Mouse (Mus musculus) layer of hippocampus, postnatal 25 days (tissue): Measurements from ENCODE around the gene Fat3. TPM values are rescaled to one million over a fixed set of nuclear protein-coding genes. Genes with fewer than 3 reads are reported as not detected.

Source experiments
- DNase-seq, 2 experiments: peaks; one replicate each; pipeline ENCODE4 v3.0.0; 2022; ENCODE audit warnings: mixed read lengths in 2 of 2, low spot score in 1 of 2; ENCODE audit errors: extremely low spot score in 1 of 2
- total RNA-seq, 2 experiments: library from RNA; stranded (reverse); gene quantifications; 2 replicates each; pipeline ENCODE4 v1.2.3; 2021

Gene Fat3
- total RNA-seq, 2 experiments from 2014 or later = 31.0 to 40.9 TPM

GRCm38 (mm10) chr9:16159366-16159765 lies 341.7 kb downstream of the Fat3 start:
- no peak for DNase-seq

- no peak for DNase-seq
Observed at GRCm38 (mm10) chr9:16153580-16153930, 347.5 kb downstream of the Fat3 start.

GRCm38 (mm10) chr9:16152756-16153579 lies 348.1 kb downstream of the Fat3 start:
- DNase-seq = no peak

- no peak for DNase-seq
Observed at GRCm38 (mm10) chr9:16150046-16150445, 351.0 kb downstream of the Fat3 start.

DNA sequence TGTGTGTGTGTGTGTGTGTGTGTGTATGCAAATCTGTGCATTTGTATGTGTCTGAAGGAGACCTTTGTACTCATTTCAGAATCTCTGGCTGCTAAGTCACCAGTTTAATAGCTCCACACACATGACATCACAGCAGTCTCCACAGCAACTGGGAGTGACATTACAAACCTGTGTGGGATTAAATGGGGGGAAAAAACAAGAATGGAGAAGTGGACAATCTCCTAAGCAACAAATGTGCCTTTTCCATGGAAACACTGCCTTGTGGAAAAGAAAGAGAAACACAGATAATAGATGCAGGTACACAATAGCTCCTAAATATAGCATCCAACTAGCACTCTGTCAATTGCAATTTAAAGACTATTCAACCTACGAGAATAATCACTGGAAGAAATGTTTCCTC lies 353.4 kb downstream of the Fat3 start:
- no peak for DNase-seq

GRCm38 (mm10) chr9:16144684-16145083 lies 356.4 kb downstream of the Fat3 start:
- no peak for DNase-seq

DNA sequence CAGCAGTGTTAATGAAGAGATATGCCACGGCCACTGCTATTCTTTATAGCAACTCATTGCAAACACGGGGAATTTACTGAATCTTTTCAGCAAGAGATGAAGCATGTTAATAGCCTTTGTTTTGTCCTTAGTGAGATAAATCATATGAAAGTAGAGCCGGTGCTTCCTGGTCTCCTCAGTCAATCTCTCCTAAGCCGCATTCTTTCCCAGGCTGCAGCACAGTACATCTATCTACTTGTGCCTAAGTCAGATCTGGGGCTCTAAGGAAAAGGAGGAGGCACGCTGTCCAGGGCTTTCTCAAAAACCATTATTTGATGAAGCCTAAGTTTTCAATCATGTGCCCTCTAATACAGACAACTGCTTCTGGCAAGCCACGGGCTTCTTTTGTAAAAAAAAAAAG lies 361.8 kb downstream of the Fat3 start:
- no peak for DNase-seq

DNA sequence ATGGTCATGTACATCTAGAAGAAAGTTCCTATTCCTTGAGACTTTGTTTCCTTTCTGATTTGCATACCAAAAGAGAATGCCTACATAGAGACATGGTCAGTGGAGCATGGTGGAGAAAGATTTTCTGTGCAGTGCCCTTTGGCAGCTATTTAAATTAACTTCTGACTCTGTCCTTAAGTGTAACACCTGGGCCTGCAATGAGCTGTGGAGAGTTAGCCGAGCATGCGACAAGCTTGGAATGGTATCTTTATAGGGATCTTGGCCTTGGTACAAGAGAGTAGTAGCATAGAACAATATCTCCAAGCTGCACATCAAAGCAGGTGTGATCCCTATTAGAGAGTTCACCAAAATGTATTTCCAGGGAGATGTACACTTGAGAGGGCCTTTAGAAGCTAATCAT lies 368.0 kb downstream of the Fat3 start:
- DNase-seq = no peak

DNA sequence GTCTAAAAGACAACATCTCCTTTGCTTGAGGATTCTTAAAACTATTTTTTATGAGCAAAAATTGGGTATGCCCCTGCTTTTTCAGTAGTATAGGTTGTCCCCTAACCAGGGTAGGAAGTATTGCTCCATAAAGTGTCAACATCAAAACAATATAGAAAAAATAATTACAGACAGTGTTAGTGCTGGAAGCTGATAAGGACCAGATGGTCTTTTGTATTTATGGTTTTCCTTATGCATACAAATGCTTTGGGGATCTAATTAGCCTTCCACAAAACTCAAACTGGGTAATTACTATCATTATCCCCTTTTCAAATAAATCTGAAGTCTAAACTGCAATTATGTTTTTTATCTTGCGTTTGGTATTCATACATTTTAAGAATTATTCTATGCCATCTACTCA lies 368.5 kb downstream of the Fat3 start:
- DNase-seq = no peak

DNA sequence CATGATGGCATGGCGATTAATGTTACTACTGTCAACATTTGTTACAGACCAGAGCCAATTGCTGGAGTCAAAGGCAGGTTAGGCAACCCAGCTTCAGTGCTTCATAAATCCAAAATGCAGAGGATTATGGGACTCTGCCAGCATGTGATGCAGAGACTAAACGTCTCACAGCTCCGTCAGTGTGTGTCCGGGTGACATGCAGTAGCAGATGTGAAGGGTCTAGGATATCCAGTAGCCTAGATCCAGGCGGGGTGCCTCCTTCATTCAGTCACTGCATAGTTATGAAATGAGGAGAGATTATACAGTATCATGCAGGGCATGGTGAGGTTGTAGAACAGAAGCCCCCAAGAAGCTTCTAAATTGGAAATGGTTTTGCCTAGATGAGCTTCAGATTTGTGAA lies 379.3 kb downstream of the Fat3 start:
- no peak for DNase-seq

DNA sequence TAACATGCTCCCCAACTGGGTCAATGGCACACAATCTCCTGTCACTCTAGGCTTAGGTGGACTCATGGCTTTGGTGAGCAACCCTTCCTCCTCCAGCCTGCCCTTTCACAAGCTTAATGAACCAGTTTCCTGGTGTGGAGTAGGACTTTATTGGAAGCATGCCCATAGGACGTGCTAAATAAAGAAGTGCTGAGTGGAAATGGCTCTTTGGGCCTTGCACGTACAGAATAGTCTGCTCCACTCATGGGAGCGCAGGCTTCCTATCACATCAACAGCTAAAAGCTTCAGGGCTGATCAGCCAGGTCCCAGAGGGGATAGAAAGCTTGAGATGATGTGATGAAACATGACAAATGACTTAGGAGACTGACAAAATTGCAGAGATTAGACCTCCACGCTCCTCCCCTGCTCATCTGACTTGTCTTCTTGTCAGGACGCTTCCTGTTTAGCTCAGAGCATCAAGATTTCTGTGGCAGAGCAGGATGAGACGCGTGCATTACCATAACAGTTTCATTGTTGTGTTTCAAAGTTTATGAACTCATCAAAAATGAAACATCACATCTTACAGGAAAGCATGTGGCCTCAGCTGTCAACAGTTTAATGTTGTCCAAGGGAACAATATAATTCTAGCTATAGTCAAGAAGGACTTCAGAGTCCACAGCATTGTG lies 386.1 kb downstream of the Fat3 start:
- DNase-seq = no peak

GRCm38 (mm10) chr9:16113936-16114642 lies 387.0 kb downstream of the Fat3 start:
- DNase-seq = peak; percentile 49 to 50

DNA sequence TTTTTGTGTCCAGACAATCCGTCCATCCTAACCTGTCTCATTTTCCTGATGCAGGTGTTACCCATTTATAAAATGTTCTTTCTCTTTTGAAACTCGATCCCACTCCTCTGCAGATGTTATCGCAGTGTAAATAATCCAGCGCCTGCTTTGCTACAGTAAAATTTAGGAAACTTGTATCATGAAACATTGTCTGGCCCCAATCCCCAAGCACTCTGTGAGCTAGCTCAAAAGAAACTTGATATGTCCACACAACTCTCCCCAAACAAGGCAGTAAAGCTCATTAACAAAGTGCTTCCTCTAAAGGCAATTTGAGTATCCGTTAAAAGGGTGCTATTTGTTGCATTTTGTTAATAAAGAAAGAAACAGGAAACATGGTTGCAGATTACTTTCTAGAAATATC lies 393.2 kb downstream of the Fat3 start:
- no peak for DNase-seq

DNA sequence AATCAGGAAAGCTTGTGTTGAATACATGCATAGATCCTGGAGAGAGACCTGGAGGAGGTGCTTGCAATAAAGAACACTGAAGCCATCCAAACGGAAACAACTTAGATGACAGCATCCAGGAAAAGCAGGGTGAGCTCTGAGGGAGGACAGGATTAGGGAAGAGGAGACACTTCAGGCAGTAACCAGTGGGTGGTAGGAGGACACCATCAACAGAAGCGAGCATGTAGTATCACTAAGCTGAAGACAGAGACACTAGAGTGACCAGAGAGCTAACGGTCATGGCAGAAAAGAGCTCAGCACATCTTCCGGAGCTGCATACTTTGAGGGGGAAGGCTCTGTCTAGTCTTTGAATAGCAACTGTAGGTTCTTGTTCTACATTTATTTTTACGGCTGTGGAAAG lies 393.7 kb downstream of the Fat3 start:
- no peak for DNase-seq

DNA sequence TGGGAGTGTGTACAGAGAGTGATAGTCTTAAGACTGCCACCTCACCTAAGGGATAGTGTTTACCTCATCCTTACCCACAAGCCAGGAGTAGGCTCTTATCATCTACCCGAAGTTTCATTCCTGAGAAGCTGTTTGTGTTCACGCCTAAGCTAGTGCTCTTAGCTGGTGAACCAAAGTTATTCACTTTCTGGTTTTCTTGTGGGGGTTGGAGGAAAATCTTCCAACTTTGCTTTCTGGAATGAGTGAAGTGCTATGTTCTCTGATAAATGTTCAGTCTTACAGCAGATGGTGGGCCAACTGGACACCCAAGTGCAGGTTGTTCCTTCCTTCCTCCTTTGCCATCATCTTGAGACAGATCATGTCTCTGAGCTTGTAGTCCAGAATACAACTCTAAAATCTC lies 402.5 kb downstream of the Fat3 start:
- no peak for DNase-seq

GRCm38 (mm10) chr9:16093047-16093668 lies 407.9 kb downstream of the Fat3 start:
- no peak for DNase-seq

- DNase-seq = no peak
Observed at GRCm38 (mm10) chr9:16092051-16092967, 408.8 kb downstream of the Fat3 start.

DNA sequence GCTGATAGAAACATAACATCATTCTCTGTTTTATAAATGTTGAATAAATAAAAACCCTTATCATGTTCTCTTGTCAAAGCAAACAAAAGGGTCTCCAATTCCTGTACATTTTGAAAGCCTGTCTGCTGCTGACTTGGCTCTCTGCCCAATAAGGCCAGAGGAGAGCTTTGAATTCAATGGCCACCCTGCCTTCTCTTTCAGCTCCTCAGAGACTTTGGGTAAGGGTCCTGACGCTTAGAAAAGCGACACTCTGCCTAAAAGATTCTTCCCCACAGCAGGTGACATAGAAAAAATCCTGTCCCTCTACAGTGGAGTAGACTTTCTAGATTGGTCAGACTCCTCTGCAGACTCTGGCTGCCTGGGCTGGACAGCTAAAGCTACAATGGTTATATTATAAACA lies 421.8 kb downstream of the Fat3 start:
- DNase-seq = no peak

GRCm38 (mm10) chr9:16074664-16075063 lies 426.4 kb downstream of the Fat3 start:
- DNase-seq = no peak

GRCm38 (mm10) chr9:16074116-16074515 lies 427.0 kb downstream of the Fat3 start:
- DNase-seq = no peak
